Mouse (Mus musculus) spleen, adult 2 months (tissue): ENCODE results near the gene Ndnf.

ENCODE experiments used
- CTCF ChIP-seq: fragments of 200-500 bp; IDR thresholded peaks from 2 replicates; pipeline ENCODE4 v1.5.1; 2011; ENCODE audit warnings: mild to moderate bottlenecking, inconsistent platforms; ENCODE audit not compliant: insufficient read depth, insufficient read length, insufficient replicate concordance; ENCODE audit errors: extremely low read depth
- POLR2A ChIP-seq: fragments of 200-500 bp; IDR thresholded peaks from 2 replicates; pipeline ENCODE4 v1.6.1; 2011; ENCODE audit warnings: low read depth, low read length, inconsistent platforms

DNA sequence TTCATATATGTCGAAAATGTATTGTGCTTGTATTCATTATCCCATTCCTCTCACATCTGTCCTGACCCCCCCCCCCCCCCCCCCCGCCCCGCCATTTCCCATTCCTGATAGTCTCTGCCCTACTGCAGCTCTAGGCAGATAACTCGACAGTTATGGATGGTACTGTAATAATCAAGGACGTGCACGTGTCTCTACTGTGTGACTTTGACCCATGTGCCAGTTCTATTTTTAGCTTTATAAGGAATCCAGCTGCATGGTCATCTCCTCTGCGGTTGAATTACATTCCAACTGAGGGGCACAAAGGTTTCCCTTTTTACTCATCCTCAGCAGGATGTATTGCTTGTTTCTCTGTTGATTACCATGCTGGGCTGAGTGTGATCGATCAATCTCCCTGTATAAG lies 68.1 kb downstream of the Ndnf start:
- TF ChIP-seq POLR2A (no peak), CTCF (no peak)
